Mouse (Mus musculus) Muller cell, postnatal 12 days (primary cell): Measurements from ENCODE around the gene Hnrnpl.

ENCODE experiments used
- DNase-seq: peaks from one replicate; pipeline ENCODE4 v3.0.0-alpha.2; 2015; ENCODE audit errors: inconsistent ontology term

Gene Hnrnpl

GRCm38 (mm10) chr7:28829821-28830220 is 21.5 kb downstream of the Hnrnpl start:
- DNase-seq = no peak

DNA sequence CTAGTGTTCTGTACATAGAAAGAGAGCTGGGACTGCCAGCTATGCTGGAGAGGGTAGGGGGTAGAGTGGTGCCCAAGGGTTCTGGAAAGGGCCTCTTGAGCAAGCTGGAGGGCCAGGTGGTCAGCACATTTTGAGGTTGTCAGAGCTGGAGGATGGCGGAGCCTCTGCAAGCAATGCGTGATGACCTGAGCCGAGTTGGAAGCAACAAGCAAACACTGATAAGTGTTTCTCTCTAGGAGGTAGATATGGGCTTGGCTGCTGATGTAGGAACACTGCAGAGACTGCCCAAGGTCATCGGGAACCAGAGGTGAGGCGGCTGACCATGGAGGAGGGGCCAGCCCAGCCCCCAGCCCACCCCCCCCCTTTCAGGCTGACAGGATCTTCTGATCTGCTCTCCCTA is 22.6 kb downstream of the Hnrnpl start:
- no peak for DNase-seq

DNA sequence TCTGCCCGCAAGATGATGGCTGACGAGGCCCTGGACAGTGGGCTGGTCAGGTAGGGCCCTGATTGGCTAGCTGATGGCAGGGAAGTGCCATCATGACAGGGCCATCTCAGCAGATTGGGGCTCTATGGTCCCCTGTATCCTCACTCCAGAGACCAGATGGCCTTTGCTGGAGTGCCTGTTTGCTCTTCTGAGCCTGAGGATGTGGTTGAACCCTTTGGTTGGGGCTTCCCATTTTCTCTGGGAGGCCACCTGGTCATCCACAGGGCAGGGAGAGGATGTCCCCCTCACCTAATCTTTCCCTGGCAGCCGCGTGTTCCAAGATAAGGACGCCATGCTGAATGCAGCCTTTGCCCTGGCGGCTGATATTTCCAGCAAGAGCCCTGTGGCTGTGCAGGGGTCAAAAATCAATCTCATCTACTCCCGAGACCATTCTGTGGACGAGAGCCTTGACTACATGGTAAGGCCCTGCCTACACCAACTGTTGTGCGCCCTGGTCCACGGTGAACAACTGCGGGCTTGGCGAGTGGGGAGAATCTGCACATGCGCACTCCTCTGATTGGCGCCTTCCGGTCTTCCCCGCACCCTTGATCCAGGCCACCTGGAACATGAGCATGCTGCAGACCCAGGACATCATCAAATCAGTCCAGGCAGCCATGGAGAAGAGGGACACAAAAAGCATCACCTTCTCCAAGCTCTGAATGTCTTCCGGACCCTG is 23.2 kb downstream of the Hnrnpl start:
- no peak for DNase-seq

DNA sequence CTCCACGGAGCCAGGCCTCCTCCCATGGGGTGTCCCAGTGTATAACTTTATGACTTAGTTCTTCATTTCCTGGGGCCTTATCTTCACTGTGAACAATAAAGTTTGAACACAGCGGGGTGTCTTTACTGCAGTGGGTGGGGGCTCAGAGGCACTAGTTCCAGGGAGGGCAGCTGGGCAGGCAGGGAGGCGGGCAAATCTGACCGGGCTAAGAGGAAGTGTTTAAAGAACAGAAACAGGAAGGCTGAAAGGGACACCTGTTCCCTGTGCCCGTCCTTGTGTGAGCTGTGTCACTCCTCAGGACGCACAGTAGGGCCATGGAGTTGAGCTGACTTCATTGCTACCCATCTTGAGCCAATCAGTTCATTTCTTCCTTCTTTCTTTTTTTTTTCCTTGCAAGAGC is 23.8 kb downstream of the Hnrnpl start:
- no peak for DNase-seq

DNA sequence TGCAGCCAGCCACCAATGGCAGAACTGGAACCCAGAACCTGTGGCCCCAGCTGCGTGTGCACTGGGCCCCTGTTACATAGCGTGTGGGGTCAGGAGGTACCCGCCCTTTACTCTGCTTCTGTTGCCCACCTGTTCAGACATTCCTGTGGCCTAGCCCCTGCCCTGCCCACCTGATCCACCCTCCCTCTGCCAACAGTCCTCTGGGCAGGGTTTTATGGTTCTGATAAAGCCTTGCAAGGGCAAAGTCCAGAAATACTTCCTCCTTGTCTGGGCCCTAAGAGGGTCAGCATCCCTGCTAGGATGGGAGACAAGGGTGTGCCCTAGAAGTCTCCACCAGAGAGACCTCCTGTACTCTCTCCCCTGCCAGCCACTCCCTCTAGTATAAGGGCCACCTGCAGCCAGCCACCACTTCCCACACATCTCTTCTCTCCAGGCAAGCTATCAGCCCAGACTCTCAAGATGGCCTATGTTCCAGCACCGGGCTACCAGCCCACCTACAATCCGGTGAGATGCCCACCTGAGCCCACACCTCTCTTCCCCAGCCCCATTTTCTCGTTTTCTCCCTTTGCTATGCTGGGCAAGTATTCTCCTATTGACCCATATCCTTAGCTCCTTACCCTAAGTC is 25.5 kb downstream of the Hnrnpl start, which contains the start of gene Lgals4:
Gene Lgals4 (plus strand): TSS at position 132 of the 625 bp plus-strand sequence.
- no peak for DNase-seq

DNA sequence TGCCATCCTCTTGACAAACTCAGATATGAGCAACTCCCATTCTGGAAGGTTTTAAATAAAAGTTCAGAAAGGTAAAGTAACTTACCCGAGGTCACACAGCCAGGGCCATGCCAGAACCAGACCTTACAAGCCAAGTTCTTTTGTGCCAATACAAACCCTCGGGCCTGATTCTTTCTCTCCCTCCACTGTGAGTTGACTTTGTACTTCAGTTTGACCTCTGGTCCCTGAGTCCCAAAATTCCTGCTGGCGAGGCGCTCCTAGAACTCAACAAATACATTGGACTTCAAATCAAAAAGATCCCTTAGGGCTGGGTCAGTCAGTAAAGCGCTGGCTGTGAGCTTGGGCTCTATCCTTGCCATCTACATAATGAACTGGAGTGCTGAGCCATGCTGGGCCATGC is 28.6 kb downstream of the Hnrnpl start:
- DNase-seq = no peak

DNA sequence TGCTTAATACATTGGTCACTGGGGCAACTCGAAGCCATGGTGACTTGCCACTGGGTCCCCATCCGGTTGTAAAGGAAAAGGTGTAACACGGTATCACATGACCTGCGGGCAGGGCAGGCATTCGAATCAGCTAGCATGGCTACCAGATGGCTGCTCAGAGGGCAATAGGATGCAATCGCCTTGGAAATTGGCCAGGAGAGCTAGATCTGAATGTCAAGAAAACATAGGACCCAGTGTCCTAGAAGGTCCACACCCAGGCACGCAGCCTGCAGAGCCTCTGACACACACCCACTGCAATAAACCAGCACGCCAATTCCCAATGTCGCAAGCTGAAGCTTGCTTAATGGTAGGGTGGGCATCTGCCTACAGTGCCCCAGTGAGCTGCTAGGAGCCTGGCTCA is 30.0 kb downstream of the Hnrnpl start:
- DNase-seq = no peak

DNA sequence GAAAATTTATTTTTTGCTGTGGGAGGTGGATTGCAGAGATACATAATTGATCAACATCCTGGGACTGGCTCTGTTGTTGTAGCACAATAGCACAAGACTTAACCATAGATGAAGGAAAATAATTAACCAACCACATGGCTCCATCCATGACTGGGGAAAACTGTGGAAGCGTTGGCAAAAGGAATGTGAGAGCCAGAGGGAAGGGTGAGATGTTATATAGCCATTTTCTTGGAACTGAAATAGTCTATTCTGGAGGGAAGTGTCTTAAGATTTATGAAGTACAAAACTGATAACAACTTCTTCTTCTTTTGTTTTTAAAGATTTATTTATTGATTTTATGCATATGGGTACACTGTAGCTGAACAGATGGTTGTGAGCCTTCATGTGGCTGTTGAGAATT is 38.9 kb downstream of the Hnrnpl start:
- no peak for DNase-seq

DNA sequence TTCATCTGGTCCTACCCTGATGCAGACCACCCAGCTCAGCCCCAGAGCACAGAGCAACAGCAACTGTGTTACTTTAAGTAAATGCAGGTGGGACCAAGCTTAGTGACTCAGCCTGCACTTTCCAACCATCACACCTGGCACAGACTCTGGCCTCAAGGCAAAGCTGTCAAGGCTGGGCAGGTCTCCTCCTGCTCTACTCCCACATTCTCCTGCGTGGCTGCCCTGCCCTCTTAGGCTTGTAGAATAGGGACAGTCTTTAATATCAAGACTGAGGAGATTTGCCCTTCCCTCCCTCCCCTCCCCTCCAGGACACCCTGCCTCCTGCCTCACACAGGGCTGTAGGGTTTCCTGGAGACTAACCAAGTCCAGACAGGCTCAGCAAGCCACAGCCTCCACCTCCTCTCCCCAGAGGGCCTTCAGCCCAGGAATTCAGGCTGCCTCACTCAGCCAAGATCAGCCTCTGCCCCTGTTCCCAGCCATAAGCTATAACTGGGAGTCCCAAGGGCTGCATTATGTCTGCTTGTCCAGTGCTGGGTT is 41.4 kb downstream of the Hnrnpl start:
- peak; percentile 54 for DNase-seq

DNA sequence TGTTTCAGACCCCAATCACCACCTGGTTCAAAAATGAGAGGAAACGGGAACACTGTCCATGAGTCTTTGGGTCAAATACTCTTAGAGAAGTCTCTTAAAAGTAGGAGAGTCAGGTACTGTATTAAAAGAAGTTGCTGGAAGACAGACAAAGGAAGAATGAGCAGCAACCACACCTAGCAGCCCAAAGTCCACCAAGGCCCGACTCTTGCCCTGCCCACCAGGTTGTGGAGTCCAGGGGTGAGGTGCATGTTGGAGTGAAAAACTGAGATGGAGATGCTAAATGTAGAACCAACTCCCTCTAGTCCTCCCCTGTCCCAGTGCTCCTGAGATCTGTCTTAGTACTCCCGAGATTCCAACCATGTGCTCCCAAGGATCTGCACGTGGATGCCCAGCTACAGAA is 42.3 kb downstream of the Hnrnpl start:
- no peak for DNase-seq

- DNase-seq = no peak
These were observed 51.6 kb downstream of the Hnrnpl start for GRCm38 (mm10) chr7:28859953-28860352.

- no peak for DNase-seq
These were observed 52.6 kb downstream of the Hnrnpl start for GRCm38 (mm10) chr7:28860898-28861297.

GRCm38 (mm10) chr7:28862817-28863499 is 54.6 kb downstream of the Hnrnpl start:
- DNase-seq = peak; percentile 68

DNA sequence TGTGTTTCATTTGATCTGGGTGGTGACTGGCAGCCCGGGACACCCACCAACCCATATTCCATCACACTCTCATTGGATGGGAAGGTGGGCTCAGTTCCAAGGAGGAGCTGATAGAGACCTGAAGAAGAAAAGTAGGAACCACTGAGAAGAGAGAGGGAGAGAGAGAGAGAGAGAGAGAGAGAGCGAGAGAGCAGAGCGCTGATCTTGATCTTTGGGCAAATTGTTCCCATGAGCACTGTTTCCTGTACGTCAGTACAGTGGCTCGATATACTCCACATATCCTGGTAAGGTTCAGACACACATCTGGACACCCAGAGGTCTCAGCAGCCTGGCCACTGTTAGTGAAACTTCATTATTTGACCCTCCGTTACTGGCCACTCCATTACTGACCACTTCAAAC is 55.2 kb downstream of the Hnrnpl start, which contains the start of gene Lgals7:
Gene Lgals7 (plus strand): TSS at position 314 of the 400 bp plus-strand sequence.
- DNase-seq = no peak

DNA sequence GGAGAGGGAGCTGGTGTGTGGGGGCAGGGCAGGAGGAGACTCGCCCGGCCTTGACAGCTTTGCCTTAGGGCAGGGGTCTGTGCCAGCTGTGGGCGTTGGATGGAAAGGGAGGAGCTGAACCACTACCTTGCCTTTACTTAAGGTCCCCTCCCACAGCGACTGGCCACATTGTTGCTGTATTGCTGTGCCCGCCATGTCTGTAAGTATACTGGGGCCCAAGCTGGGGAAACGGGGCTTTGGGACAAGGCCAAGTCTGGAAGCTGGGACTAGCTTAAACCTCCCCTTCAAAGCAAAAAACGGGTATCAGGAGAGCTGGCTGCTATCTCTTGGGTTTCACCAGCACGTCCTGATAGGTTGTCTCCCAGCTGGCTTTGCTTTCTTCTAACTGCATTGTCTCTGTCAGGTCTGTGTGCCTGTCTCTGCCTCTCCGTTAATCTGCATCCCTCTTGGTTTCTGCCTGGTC is 56.0 kb downstream of the Hnrnpl start:
- DNase-seq = no peak

- DNase-seq = peak; percentile 77
These were observed 57.4 kb downstream of the Hnrnpl start for GRCm38 (mm10) chr7:28865481-28866300.

DNA sequence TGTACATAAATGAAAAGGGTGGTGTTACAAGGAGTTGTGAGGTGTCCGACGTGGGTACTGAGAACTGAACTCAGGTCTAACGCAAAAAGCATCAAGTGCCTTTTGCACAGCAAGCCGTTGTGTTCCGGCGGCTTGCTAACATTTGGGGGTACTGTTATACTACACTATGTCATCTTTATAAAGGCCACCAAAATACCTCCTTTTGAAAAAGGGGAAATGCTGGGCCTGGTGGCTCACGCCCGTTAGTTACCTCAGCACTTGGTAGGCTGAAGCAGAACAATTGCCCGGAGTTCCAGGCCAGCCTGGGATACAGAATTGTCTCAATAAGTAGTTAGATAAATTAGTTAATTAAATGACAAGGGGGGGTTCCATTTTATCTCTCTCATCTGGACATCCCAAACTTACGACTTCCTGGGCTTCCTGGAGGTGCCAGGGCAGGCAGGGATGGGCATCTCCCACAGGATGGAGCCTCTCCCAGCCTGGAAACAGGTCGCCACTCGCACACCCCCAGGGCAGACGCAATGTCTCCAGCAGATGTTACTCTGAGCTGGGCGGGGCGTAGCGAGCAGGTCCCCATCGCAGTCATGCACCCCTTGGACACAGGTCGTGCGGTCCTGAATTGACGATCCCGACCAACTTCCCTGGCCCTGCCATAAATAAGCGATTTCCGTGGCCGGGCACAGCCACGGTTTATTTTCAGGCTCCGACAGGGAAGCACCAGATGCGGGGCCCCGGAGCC is 58.6 kb downstream of the Hnrnpl start:
- no peak for DNase-seq

- DNase-seq = peak; percentile 77
These were observed 59.4 kb downstream of the Hnrnpl start for GRCm38 (mm10) chr7:28867508-28868340.

GRCm38 (mm10) chr7:28870901-28871664 is 62.7 kb downstream of the Hnrnpl start:
- no peak for DNase-seq
